Mouse (Mus musculus): ENCODE data around the gene Adsl.

DNA sequence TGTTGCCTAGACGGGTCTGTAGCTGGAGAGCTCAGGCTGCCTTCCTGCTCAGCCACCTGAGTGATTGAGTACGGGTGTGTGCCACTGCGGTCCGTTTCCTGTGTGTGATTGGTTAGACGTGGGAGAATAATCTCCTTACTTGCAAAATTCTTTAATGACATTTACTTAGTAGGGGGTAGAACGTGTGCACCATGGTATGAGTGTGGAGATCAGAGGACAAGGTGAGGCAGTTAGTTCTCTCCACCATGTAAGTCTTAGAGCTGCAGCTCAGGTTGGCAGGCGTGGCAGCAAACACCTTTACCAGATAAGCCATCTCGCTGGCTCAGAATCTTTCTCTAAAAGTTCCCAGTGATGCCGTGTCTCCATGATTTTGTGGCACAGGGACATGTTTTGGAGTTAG, 5.7 kb downstream of the Adsl start:
- TF ChIP-seq POLR2A (IDR thresholded peaks at IDR 0.05; ENCODE audit: borderline replicate concordance, low read depth, low read length) = no peak
- TF ChIP-seq CTCF (IDR thresholded peaks at IDR 0.05; ENCODE audit: low read depth, low read length) = no peak
